Comparison of ENCODE assay signal across 8 mouse cellular contexts in the genomic region with DNA sequence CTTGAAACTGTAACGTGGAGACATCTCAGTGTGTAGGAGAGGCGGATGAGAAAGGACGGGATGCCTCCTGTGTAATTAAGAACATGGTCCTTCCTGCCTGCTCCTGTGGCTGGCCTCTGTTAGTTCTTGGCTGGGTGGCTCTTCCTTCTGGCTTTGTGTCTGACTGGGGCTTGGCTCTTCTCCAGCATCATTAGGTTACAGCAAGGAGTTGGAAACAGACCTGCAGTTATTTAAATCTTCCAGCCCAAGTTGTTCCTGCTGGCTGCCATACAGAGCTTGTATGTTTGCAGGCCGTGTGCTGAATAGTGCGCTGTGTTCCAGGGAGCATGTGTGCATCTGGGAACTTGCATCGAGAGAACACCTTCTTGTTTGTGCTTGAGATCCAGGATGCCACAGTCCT.
DNase-seq lines count a peak whose midpoint lies in the region; ATAC-seq and TF ChIP-seq lines count a peak whose summit lies in the region.

No protein-coding gene starts in this region.

- no peak overlapping the region for H3K4me2 ChIP-seq in forebrain, embryonic 14.5 days (ENCODE audit: low read length)
- peak overlapping the region; percentile 30; the same call in 1 of the 2 replicates for H3K4me2 ChIP-seq in limb, embryonic 13.5 days (replicated peaks)
- H3K4me2 ChIP-seq in liver, postnatal 0 days (ENCODE audit: low read depth, low read length) = no peak overlapping the region

- no peak overlapping the region for H3K27ac ChIP-seq in heart, embryonic 10.5 days
- peak overlapping the region; percentile 86 for H3K27ac ChIP-seq in forebrain, embryonic 14.5 days (ENCODE audit: low read depth, low read length)
- H3K27ac ChIP-seq in limb, embryonic 13.5 days = peak overlapping the region; percentile 93
- no peak overlapping the region for H3K27ac ChIP-seq in liver, postnatal 0 days (ENCODE audit: low read depth)

- H3K36me3 ChIP-seq in heart, embryonic 10.5 days = no peaks in the 10 kb centered on the region
- H3K36me3 ChIP-seq in forebrain, embryonic 14.5 days (ENCODE audit: control insufficient read depth, insufficient read depth, low read length) = no peaks in the 10 kb centered on the region
- no peaks in the 10 kb centered on the region for H3K36me3 ChIP-seq in limb, embryonic 13.5 days
- no peaks in the 10 kb centered on the region for H3K36me3 ChIP-seq in liver, postnatal 0 days (replicated peaks; ENCODE audit: insufficient read depth, low read length)

- H3K4me1 ChIP-seq in heart, embryonic 10.5 days = no peaks in the 10 kb centered on the region
- H3K4me1 ChIP-seq in forebrain, embryonic 14.5 days (ENCODE audit: control insufficient read depth, insufficient read depth, low read length) = peaks cover 18% of the 10 kb centered on the region
- peaks cover 43% of the 10 kb centered on the region for H3K4me1 ChIP-seq in limb, embryonic 13.5 days
- no peaks in the 10 kb centered on the region for H3K4me1 ChIP-seq in liver, postnatal 0 days (ENCODE audit: insufficient read depth)

- H3K27me3 ChIP-seq in heart, embryonic 10.5 days (ENCODE audit: insufficient read depth, poor library complexity, severe bottlenecking) = 0 out of 2 replicates have a peak, but pooled peaks cover 8% of the 10 kb centered on the region
- H3K27me3 ChIP-seq in forebrain, embryonic 14.5 days (replicated peaks; ENCODE audit: control insufficient read depth, insufficient read depth, low read length) = no peaks in the 10 kb centered on the region
- H3K27me3 ChIP-seq in limb, embryonic 13.5 days = no peaks in the 10 kb centered on the region
- H3K27me3 ChIP-seq in liver, postnatal 0 days (ENCODE audit: insufficient read depth, low read length) = no peaks in the 10 kb centered on the region

- ATAC-seq in forebrain, embryonic 14.5 days = peak; percentile 82
- ATAC-seq in limb, embryonic 13.5 days (ENCODE audit: low FRiP score, low read depth) = peak; percentile 83
- ATAC-seq in liver, postnatal 0 days = no peak

- 75% methylated on average over 6 of the region's 6 CpGs for WGBS in heart, embryonic 10.5 days
- 22% methylated on average over 6 of the region's 6 CpGs for WGBS in forebrain, embryonic 14.5 days
- WGBS in limb, embryonic 13.5 days = 23% methylated on average over 6 of the region's 6 CpGs
- WGBS in liver, postnatal 0 days (ENCODE audit: insufficient replicate concordance) = 74% methylated on average over 6 of the region's 6 CpGs

- intact Hi-C loops in heart, postnatal 36 days (cut with DNase I) = loop anchor here (1.0 to 5.0 kb wide), 2 partner anchors 20 to 39 kb away; no protein-coding TSS in a partner anchor

- no peak overlapping the region for H3K9ac ChIP-seq in forebrain, embryonic 14.5 days (ENCODE audit: low read length)
- H3K9ac ChIP-seq in limb, embryonic 13.5 days = no peak overlapping the region; the same call in 1 of the 2 replicates
- H3K9ac ChIP-seq in liver, postnatal 0 days (replicated peaks) = no peak overlapping the region

- TF ChIP-seq CTCF in liver, postnatal 0 days (IDR thresholded peaks at IDR 0.05; ENCODE audit: low read depth) = no peak

- H3K9me3 ChIP-seq in heart, embryonic 10.5 days = no peaks in the 10 kb centered on the region
- peaks cover 3% of the 10 kb centered on the region; the same call in 1 of the 2 replicates for H3K9me3 ChIP-seq in forebrain, embryonic 14.5 days (replicated peaks; ENCODE audit: control insufficient read depth, low read length)
- H3K9me3 ChIP-seq in limb, embryonic 13.5 days = no peaks in the 10 kb centered on the region
- no peaks in the 10 kb centered on the region for H3K9me3 ChIP-seq in liver, postnatal 0 days (ENCODE audit: low read length)

- TF ChIP-seq EP300 in liver, postnatal 0 days (IDR thresholded peaks at IDR 0.05; ENCODE audit: low read depth) = no peak

- H3K4me3 ChIP-seq in heart, embryonic 10.5 days = no peak overlapping the region
- no peak overlapping the region for H3K4me3 ChIP-seq in forebrain, embryonic 14.5 days (ENCODE audit: low read depth, low read length)
- no peak overlapping the region for H3K4me3 ChIP-seq in limb, embryonic 13.5 days
- H3K4me3 ChIP-seq in liver, postnatal 0 days (ENCODE audit: low read depth, low read length) = no peak overlapping the region

- DNase-seq in heart, adult 11 months = peak; percentile 96
- no peak for DNase-seq in heart, embryonic 10.5 days (ENCODE audit: low spot score)
- peak; percentile 29 for DNase-seq in adipocyte (ENCODE audit: low spot score)
- DNase-seq in forebrain, embryonic 14.5 days (ENCODE audit: low spot score) = peak; percentile 89
- DNase-seq in heart, postnatal 36 days = peak; percentile 45 to 58
- DNase-seq in spleen, postnatal 4 days (ENCODE audit: low spot score in 2 of 2) = no peak
- DNase-seq in liver, postnatal 0 days = no peak

Comparison
In these comparisons a context has a peak if more than half of its experiments do, and no peak if none do; other contexts are left out.
1. DNase-seq: peak in heart, adult 11 months (single experiment), adipocyte (single experiment), forebrain, embryonic 14.5 days (single experiment) and heart, postnatal 36 days (2 of 2); none in heart, embryonic 10.5 days (single experiment), spleen, postnatal 4 days (0 of 2) and liver, postnatal 0 days (single experiment).
2. H3K27ac ChIP-seq: peak in forebrain, embryonic 14.5 days (single experiment) and limb, embryonic 13.5 days (single experiment); none in heart, embryonic 10.5 days (single experiment) and liver, postnatal 0 days (single experiment).